In genomic region chr3:82073741-82074181, GRCm38 (mm10) we compare ENCODE assay signal across 8 mouse cellular contexts. TPM values are rescaled to one million over a fixed set of nuclear protein-coding genes. Genes with fewer than 3 reads are reported as not detected.
DNase-seq lines count a peak whose midpoint lies in the region; ATAC-seq and TF ChIP-seq lines count a peak whose summit lies in the region.

No protein-coding gene starts in this region.

- H3K9ac ChIP-seq in forebrain, embryonic 13.5 days = peak overlapping the region; percentile 73
- peak overlapping the region; percentile 61 for H3K9ac ChIP-seq in heart, embryonic 15.5 days
- peak overlapping the region; percentile 53 for H3K9ac ChIP-seq in kidney, postnatal 0 days (ENCODE audit: low read depth, low read length)

- TF ChIP-seq CTCF in kidney, postnatal 0 days (IDR thresholded peaks at IDR 0.05; ENCODE audit: low read depth) = no peak

- no peaks in the 10 kb centered on the region for H3K4me1 ChIP-seq in brown adipose tissue, adult 24 weeks (ENCODE audit: control insufficient read depth, insufficient read depth, insufficient read length, low read length)
- H3K4me1 ChIP-seq in forebrain, embryonic 13.5 days = peaks cover 11% of the 10 kb centered on the region
- peaks cover 10% of the 10 kb centered on the region for H3K4me1 ChIP-seq in heart, embryonic 15.5 days (replicated peaks)
- 0 out of 2 replicates have a peak, but pooled peaks cover 4% of the 10 kb centered on the region for H3K4me1 ChIP-seq in kidney, postnatal 0 days (replicated peaks; ENCODE audit: insufficient read depth, low read length)

- peak; percentile 2 to 4 for DNase-seq in B cell, adult 2 months
- peak; percentile 47 for DNase-seq in kidney, postnatal 0 days (ENCODE audit: low spot score)
- peak; percentile 29 for DNase-seq in liver
- DNase-seq in naive thymus-derived CD4-positive, alpha-beta T cell, adult 2 months (ENCODE audit: low read depth) = peak; percentile 17
- peak; percentile 75 for DNase-seq in testis, postnatal 10 days (ENCODE audit: low spot score)

- peak overlapping the region; percentile 49 for H3K4me3 ChIP-seq in brown adipose tissue, adult 24 weeks (ENCODE audit: insufficient read depth, low read depth, low read length)
- H3K4me3 ChIP-seq in forebrain, embryonic 13.5 days = peak overlapping the region; percentile 58
- peak overlapping the region; percentile 77 for H3K4me3 ChIP-seq in heart, embryonic 15.5 days
- peak overlapping the region; percentile 51 for H3K4me3 ChIP-seq in kidney, postnatal 0 days (replicated peaks; ENCODE audit: low read depth, low read length)

- H3K9me3 ChIP-seq in forebrain, embryonic 13.5 days (replicated peaks) = no peaks in the 10 kb centered on the region
- no peaks in the 10 kb centered on the region for H3K9me3 ChIP-seq in heart, embryonic 15.5 days (replicated peaks)
- no peaks in the 10 kb centered on the region for H3K9me3 ChIP-seq in kidney, postnatal 0 days (replicated peaks; ENCODE audit: low read length)

- WGBS in forebrain, embryonic 13.5 days = under 1% methylated on average over 34 of the region's 34 CpGs
- WGBS in heart, embryonic 15.5 days = 2% methylated on average over 34 of the region's 34 CpGs
- 1% methylated on average over 32 of the region's 34 CpGs for WGBS in kidney, postnatal 0 days

- peak; percentile 69 for ATAC-seq in forebrain, embryonic 13.5 days
- peak; percentile 68 for ATAC-seq in heart, embryonic 15.5 days (replicated peaks; ENCODE audit: insufficient number of reproducible peaks, insufficient read depth, low FRiP score, low read depth)
- peak; percentile 69 for ATAC-seq in kidney, postnatal 0 days (replicated peaks; ENCODE audit: low FRiP score, low read depth)

- H3K27ac ChIP-seq in brown adipose tissue, adult 24 weeks (replicated peaks; ENCODE audit: low read depth, low read length) = peak overlapping the region; percentile 18; the same call in 1 of the 2 replicates
- H3K27ac ChIP-seq in forebrain, embryonic 13.5 days = no peak overlapping the region; the same call in 1 of the 2 replicates
- H3K27ac ChIP-seq in heart, embryonic 15.5 days = peak overlapping the region; percentile 91
- H3K27ac ChIP-seq in kidney, postnatal 0 days = peak overlapping the region; percentile 61; the same call in 1 of the 2 replicates

- no peaks in the 10 kb centered on the region for H3K36me3 ChIP-seq in forebrain, embryonic 13.5 days (ENCODE audit: poor library complexity, severe bottlenecking)
- H3K36me3 ChIP-seq in heart, embryonic 15.5 days = no peaks in the 10 kb centered on the region
- no peaks in the 10 kb centered on the region for H3K36me3 ChIP-seq in kidney, postnatal 0 days (ENCODE audit: insufficient read depth, low read length)

- H3K4me2 ChIP-seq in forebrain, embryonic 13.5 days = peak overlapping the region; percentile 98
- H3K4me2 ChIP-seq in heart, embryonic 15.5 days = peak overlapping the region; percentile 91
- H3K4me2 ChIP-seq in kidney, postnatal 0 days (ENCODE audit: low read length) = peak overlapping the region; percentile 89

- H3K27me3 ChIP-seq in forebrain, embryonic 13.5 days = no peaks in the 10 kb centered on the region; the same call in 1 of the 2 replicates
- H3K27me3 ChIP-seq in heart, embryonic 15.5 days = no peaks in the 10 kb centered on the region
- H3K27me3 ChIP-seq in kidney, postnatal 0 days (ENCODE audit: insufficient read depth, low read length) = no peaks in the 10 kb centered on the region

RNA-seq across cellular contexts. Expression of gene Gucy1b1, which starts 0.7 kb away (rescaled TPM):
- polyA plus RNA-seq in brown adipose tissue, adult 24 weeks (2012; ENCODE audit: insufficient read depth, insufficient read length, missing spikeins) = 3.2 and 5.1 TPM in 2 replicates
- polyA plus RNA-seq in forebrain, embryonic 13.5 days (2015; fragmentation: Nextera tagmentation; extraction: Ambion mirVana) = 23.5 and 26.4 TPM in 2 replicates
- polyA plus RNA-seq in heart, embryonic 15.5 days (2015; fragmentation: Nextera tagmentation; extraction: Ambion mirVana) = 45.0 and 46.2 TPM in 2 replicates
- polyA plus RNA-seq in kidney, postnatal 0 days (2015; fragmentation: Nextera tagmentation; extraction: Ambion mirVana) = 24.2 and 28.2 TPM in 2 replicates

Comparison
In these comparisons a context has a peak if more than half of its experiments do, and no peak if none do; other contexts are left out.
1. DNase-seq: peak in every context shown above with its lines; median percentile 75 in testis, postnatal 10 days; 47 in kidney, postnatal 0 days; 29 in liver; 17 in naive thymus-derived CD4-positive, alpha-beta T cell, adult 2 months; 3 in B cell, adult 2 months.